Comparison of ENCODE assay signal across 7 mouse cellular contexts in genomic region chr7:100984452-100985395, GRCm38 (mm10). TPM values are rescaled to one million over a fixed set of nuclear protein-coding genes. Genes with fewer than 3 reads are reported as not detected.
DNase-seq lines count a peak whose midpoint lies in the region; ATAC-seq and TF ChIP-seq lines count a peak whose summit lies in the region.

No protein-coding gene starts in this region.

- peaks cover 9% of the 10 kb centered on the region for H3K27me3 ChIP-seq in hindbrain, embryonic 10.5 days (ENCODE audit: insufficient read depth, poor library complexity, severe bottlenecking)
- H3K27me3 ChIP-seq in limb, embryonic 14.5 days (ENCODE audit: control insufficient read depth, insufficient read depth, low read length), result no peaks in the 10 kb centered on the region
- no peaks in the 10 kb centered on the region for H3K27me3 ChIP-seq in neural tube, embryonic 11.5 days (ENCODE audit: control insufficient read depth, insufficient read depth, low read length)

- H3K27ac ChIP-seq in hindbrain, embryonic 10.5 days, result peak overlapping the region; percentile 69
- peak overlapping the region; percentile 26; the same call in 1 of the 2 replicates for H3K27ac ChIP-seq in limb, embryonic 14.5 days (replicated peaks; ENCODE audit: low read depth, low read length)
- H3K27ac ChIP-seq in neural tube, embryonic 11.5 days (ENCODE audit: low read depth, low read length), result no peak overlapping the region

- H3K36me3 ChIP-seq in hindbrain, embryonic 10.5 days, result no peaks in the 10 kb centered on the region
- no peaks in the 10 kb centered on the region for H3K36me3 ChIP-seq in limb, embryonic 14.5 days (ENCODE audit: control insufficient read depth, insufficient read depth, low read length)
- H3K36me3 ChIP-seq in neural tube, embryonic 11.5 days (ENCODE audit: control insufficient read depth, insufficient read depth, low read length), result no peaks in the 10 kb centered on the region

- TF ChIP-seq POLR2A in limb, embryonic 14.5 days (IDR thresholded peaks at IDR 0.05; ENCODE audit: borderline replicate concordance, extremely low read depth, insufficient read depth, insufficient read length), result no peak

- no peak overlapping the region for H3K4me3 ChIP-seq in hindbrain, embryonic 10.5 days
- H3K4me3 ChIP-seq in limb, embryonic 14.5 days (replicated peaks; ENCODE audit: low read length), result no peak overlapping the region
- no peak overlapping the region for H3K4me3 ChIP-seq in neural tube, embryonic 11.5 days (ENCODE audit: low read depth, low read length)

- no peaks in the 10 kb centered on the region for H3K9me3 ChIP-seq in hindbrain, embryonic 10.5 days
- no peaks in the 10 kb centered on the region for H3K9me3 ChIP-seq in limb, embryonic 14.5 days (ENCODE audit: control insufficient read depth, low read length)
- no peaks in the 10 kb centered on the region for H3K9me3 ChIP-seq in neural tube, embryonic 11.5 days (ENCODE audit: control insufficient read depth, low read length)

- H3K4me2 ChIP-seq in limb, embryonic 14.5 days (replicated peaks; ENCODE audit: low read depth, low read length, severe bottlenecking), result peak overlapping the region; percentile 26; the same call in 1 of the 2 replicates
- H3K4me2 ChIP-seq in neural tube, embryonic 11.5 days (ENCODE audit: low read depth), result no peak overlapping the region; the same call in 1 of the 2 replicates

- peak; percentile 48 for ATAC-seq in limb, embryonic 14.5 days (ENCODE audit: low FRiP score, low read depth)
- ATAC-seq in neural tube, embryonic 11.5 days (ENCODE audit: insufficient read depth, low FRiP score, low TSS enrichment), result 0 out of 2 replicates have a peak, but pooled peaks have one; percentile 61

- DNase-seq in thymus, postnatal 0 days (ENCODE audit: low spot score), result peak; percentile 12
- no peak for DNase-seq in thymus, postnatal 10 days (ENCODE audit: low spot score in 2 of 2)
- peak; percentile 54 for DNase-seq in hindbrain, embryonic 10.5 days (ENCODE audit: low spot score)
- DNase-seq in limb, embryonic 14.5 days (ENCODE audit: low spot score), result peak; percentile 31
- DNase-seq in neural tube, embryonic 11.5 days (ENCODE audit: low spot score), result peak; percentile 67
- DNase-seq in urinary bladder, postnatal 14 days (ENCODE audit: low spot score), result no peak
- DNase-seq in spleen, postnatal 4 days (ENCODE audit: low spot score in 2 of 2), result no peak

- WGBS in hindbrain, embryonic 10.5 days, result 37% methylated on average over 21 of the region's 21 CpGs
- 29% methylated on average over 21 of the region's 21 CpGs for WGBS in limb, embryonic 14.5 days
- 33% methylated on average over 21 of the region's 21 CpGs for WGBS in neural tube, embryonic 11.5 days

- peak overlapping the region; percentile 31; the same call in 1 of the 2 replicates for H3K9ac ChIP-seq in limb, embryonic 14.5 days (ENCODE audit: low read depth, low read length, severe bottlenecking)
- no peak overlapping the region for H3K9ac ChIP-seq in neural tube, embryonic 11.5 days (ENCODE audit: low read length)

- H3K4me1 ChIP-seq in hindbrain, embryonic 10.5 days (replicated peaks), result peaks cover 27% of the 10 kb centered on the region
- H3K4me1 ChIP-seq in limb, embryonic 14.5 days (ENCODE audit: control insufficient read depth, insufficient read depth, low read length), result peaks cover 9% of the 10 kb centered on the region
- H3K4me1 ChIP-seq in neural tube, embryonic 11.5 days (ENCODE audit: control insufficient read depth, insufficient read depth, low read length), result peaks cover 4% of the 10 kb centered on the region; the same call in 1 of the 2 replicates

RNA-seq across cellular contexts. Expression of gene P2ry6, which starts 10.3 kb away (rescaled TPM):
- polyA plus RNA-seq in thymus, postnatal 0 days (2015; fragmentation: Nextera tagmentation; extraction: Ambion mirVana), result 6.0 and 6.4 TPM in 2 replicates
- 2.3 and 3.3 TPM in 2 replicates for polyA plus RNA-seq in hindbrain, embryonic 10.5 days (2016; fragmentation: Nextera tagmentation; extraction: Ambion mirVana)
- 5.3 and 8.5 TPM in 2 replicates for polyA plus RNA-seq in limb, embryonic 14.5 days (2012; rRNA removed)
- polyA plus RNA-seq in limb, embryonic 14.5 days (2014; fragmentation: Nextera tagmentation; extraction: Ambion mirVana), result 5.9 and 6.5 TPM in 2 replicates
- polyA plus RNA-seq in neural tube, embryonic 11.5 days (2014; fragmentation: Nextera tagmentation; extraction: Ambion mirVana), result 2.0 and 3.1 TPM in 2 replicates

RNA-seq across cellular contexts. Expression of gene P2ry2, which starts 27.9 kb away (rescaled TPM):
- polyA plus RNA-seq in thymus, postnatal 0 days (2015; fragmentation: Nextera tagmentation; extraction: Ambion mirVana), result 1.6 TPM in 2 replicates
- polyA plus RNA-seq in hindbrain, embryonic 10.5 days (2016; fragmentation: Nextera tagmentation; extraction: Ambion mirVana), result 0.86 and 0.89 TPM in 2 replicates
- polyA plus RNA-seq in limb, embryonic 14.5 days (2012; rRNA removed), result 2.0 and 2.1 TPM in 2 replicates
- 2.2 and 3.2 TPM in 2 replicates for polyA plus RNA-seq in limb, embryonic 14.5 days (2014; fragmentation: Nextera tagmentation; extraction: Ambion mirVana)
- polyA plus RNA-seq in neural tube, embryonic 11.5 days (2014; fragmentation: Nextera tagmentation; extraction: Ambion mirVana), result 0.48 and 0.77 TPM in 2 replicates

RNA-seq across cellular contexts. Expression of gene Arhgef17, which starts 52.8 kb away (rescaled TPM):
- polyA plus RNA-seq in thymus, postnatal 0 days (2015; fragmentation: Nextera tagmentation; extraction: Ambion mirVana), result 1.0 and 1.1 TPM in 2 replicates
- 6.7 and 8.2 TPM in 2 replicates for polyA plus RNA-seq in hindbrain, embryonic 10.5 days (2016; fragmentation: Nextera tagmentation; extraction: Ambion mirVana)
- polyA plus RNA-seq in limb, embryonic 14.5 days (2012; rRNA removed), result 42.8 and 55.2 TPM in 2 replicates
- polyA plus RNA-seq in limb, embryonic 14.5 days (2014; fragmentation: Nextera tagmentation; extraction: Ambion mirVana), result 15.4 and 16.4 TPM in 2 replicates
- polyA plus RNA-seq in neural tube, embryonic 11.5 days (2014; fragmentation: Nextera tagmentation; extraction: Ambion mirVana), result 9.7 and 10.7 TPM in 2 replicates

Comparison
In these comparisons a context has a peak if more than half of its experiments do, and no peak if none do; other contexts are left out.
1. DNase-seq: peak in thymus, postnatal 0 days (single experiment), hindbrain, embryonic 10.5 days (single experiment), limb, embryonic 14.5 days (single experiment) and neural tube, embryonic 11.5 days (single experiment); none in thymus, postnatal 10 days (0 of 2), urinary bladder, postnatal 14 days (single experiment) and spleen, postnatal 4 days (0 of 2).